Mouse (Mus musculus): Measurements from ENCODE around the gene Snx32. TPM values are rescaled to one million over a fixed set of nuclear protein-coding genes. Genes with fewer than 3 reads are reported as not detected.

The Snx32 gene
- polyA plus RNA-seq, 1 experiment from 2014 or later, result 36.0 TPM

DNA sequence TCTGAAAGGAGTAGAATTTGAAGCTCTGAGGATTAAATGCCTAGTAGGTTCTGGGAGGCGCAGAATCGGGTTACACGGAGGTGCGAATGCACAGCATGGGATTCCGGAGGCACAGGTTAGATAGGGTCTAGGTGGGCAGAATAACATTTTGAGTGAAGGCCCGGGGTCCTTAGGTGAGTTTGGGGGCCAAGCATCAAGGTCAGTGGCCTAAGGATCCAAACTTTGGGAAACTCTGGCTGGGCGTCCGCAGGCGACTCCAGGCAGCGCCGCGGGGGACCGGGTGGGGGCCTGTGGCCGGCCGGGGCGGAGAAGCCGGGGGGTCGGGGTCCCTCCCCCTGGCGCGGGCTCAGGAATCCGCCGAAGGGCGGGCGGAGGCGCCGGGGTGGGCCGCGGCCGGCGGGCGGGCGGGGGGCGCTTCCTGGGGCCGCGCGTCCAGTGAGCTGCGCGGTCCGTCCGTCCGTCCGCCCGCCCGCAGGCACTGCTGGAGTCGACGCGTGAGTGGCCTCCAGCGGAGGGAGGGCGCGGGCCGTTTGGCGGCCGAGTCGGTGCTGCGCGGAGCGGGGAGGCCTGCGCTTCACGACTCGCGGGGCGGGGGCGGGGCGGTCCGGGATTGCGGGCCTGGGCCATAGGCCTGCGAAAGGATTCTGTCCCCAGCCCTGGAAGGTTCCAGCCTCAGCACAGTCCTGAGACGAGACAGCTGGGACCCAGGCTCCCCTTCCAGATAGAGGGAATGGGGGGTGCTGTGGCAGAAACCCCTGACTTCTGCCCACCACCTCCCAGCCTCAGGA is 35.9 kb downstream of the Snx32 start:
- peak overlapping the region; percentile 97 for H3K4me2 ChIP-seq (replicated peaks)
- peak overlapping the region; percentile 92 for H3K9ac ChIP-seq (replicated peaks)
- peak overlapping the region; percentile 63 for H3K4me3 ChIP-seq
- no peaks in the 10 kb centered on the region for H3K9me3 ChIP-seq
- H3K27ac ChIP-seq (replicated peaks), result peak overlapping the region; percentile 71
- WGBS, result under 1% methylated on average over 61 of the region's 68 CpGs
- peaks cover 25% of the 10 kb centered on the region for H3K4me1 ChIP-seq
- ATAC-seq (ENCODE audit: low FRiP score, low read depth), result peak; percentile 71
- peaks cover 7% of the 10 kb centered on the region; the same call in 1 of the 2 replicates for H3K36me3 ChIP-seq
- H3K27me3 ChIP-seq, result no peaks in the 10 kb centered on the region

DNA sequence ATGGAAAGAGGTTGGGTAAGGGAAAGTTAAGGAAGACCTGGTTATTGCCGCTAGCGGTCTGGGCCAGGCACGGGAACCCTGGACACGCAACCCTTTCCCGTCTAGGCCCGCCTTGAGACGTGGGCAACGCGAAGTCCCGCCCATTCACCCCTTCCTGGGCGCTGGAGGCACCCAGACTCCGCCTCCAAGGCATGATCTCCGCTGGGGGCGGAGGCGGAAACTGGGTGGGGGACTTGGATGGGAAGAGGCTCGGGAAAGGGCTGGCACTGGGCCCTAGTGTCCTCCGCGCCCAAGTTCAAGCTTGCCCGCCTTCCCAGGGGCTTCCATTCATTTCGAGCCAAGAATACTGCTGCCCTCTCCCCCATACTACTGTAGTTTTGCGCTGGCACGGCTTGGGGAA is 36.6 kb downstream of the Snx32 start, which contains the start of gene Efemp2:
TSS of gene Efemp2 (plus strand) at position 235 of the 400 bp plus-strand sequence.
- Histone ChIP-seq H3K27me3 (no peaks in the 10 kb centered on the region), H3K4me2 (replicated peaks) (peak within 1 kb of the TSS; percentile 97), H3K4me1 (peaks cover 25% of the 10 kb centered on the region), H3K4me3 (peak within 1 kb of the TSS; percentile 63), H3K9ac (replicated peaks) (peak within 1 kb of the TSS; percentile 92), H3K27ac (replicated peaks) (peak within 1 kb of the TSS; percentile 71), H3K36me3 (peaks cover 6% of the 10 kb centered on the region; the same call in 1 of the 2 replicates), H3K9me3 (no peaks in the 10 kb centered on the region)
- peak; percentile 59 for ATAC-seq (ENCODE audit: low FRiP score, low read depth)
- WGBS, result under 1% methylated on average over 22 of the region's 22 CpGs

DNA sequence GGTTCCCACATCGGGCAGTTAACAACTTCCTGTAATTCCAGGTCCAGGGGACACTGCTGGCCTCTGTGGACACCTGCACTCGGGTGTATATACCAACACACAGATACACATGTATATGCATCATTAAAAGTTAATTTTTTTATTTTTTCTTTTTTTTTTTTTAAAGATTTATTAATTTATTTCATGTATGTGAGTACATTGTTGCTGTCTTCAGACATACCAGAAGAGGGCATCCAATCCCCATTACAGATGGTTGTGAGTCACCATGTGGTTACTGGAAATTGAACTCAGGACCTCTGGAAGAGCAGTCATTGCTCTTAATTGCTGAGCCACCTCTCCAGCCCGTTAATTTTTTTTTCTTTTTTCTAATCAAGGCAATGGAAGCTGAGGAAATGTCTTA is 37.5 kb downstream of the Snx32 start:
- H3K4me3 ChIP-seq, result no peak overlapping the region
- H3K9me3 ChIP-seq, result no peaks in the 10 kb centered on the region
- no peaks in the 10 kb centered on the region for H3K27me3 ChIP-seq
- no peak overlapping the region for H3K27ac ChIP-seq (replicated peaks)
- H3K9ac ChIP-seq (replicated peaks), result no peak overlapping the region
- H3K36me3 ChIP-seq, result peaks cover 3% of the 10 kb centered on the region; the same call in 1 of the 2 replicates
- 82% methylated on average over 3 of the region's 3 CpGs for WGBS
- ATAC-seq (ENCODE audit: low FRiP score, low read depth), result no peak
- peaks cover 25% of the 10 kb centered on the region for H3K4me1 ChIP-seq
- no peak overlapping the region for H3K4me2 ChIP-seq (replicated peaks)

DNA sequence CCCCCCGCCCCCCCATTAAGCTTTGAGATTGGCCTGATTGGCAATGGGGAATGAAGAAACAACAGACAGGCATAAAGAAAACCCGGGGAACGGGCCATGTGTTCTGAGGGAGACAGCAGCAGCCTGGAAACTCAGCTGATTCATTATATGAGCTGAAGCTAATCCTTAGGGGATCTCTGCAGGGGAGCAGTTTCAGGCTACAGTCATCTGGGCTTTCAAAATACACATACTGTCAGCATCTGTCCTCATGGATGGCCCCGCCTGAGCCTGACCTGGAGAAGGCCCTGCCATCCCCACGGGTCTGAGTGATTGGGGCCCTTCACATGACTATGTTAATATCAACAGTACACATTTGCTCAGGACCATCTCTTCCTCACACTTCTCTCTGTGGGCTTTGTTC is 38.5 kb downstream of the Snx32 start:
- Histone ChIP-seq H3K4me1 (peaks cover 25% of the 10 kb centered on the region), H3K9me3 (no peaks in the 10 kb centered on the region), H3K27ac (replicated peaks) (no peak overlapping the region; the same call in 1 of the 2 replicates), H3K4me3 (no peak overlapping the region), H3K36me3 (peaks cover 10% of the 10 kb centered on the region), H3K9ac (replicated peaks) (no peak overlapping the region), H3K4me2 (replicated peaks) (no peak overlapping the region), H3K27me3 (no peaks in the 10 kb centered on the region)
- WGBS, result 49% methylated on average over 5 of the region's 5 CpGs
- ATAC-seq (ENCODE audit: low FRiP score, low read depth), result no peak

DNA sequence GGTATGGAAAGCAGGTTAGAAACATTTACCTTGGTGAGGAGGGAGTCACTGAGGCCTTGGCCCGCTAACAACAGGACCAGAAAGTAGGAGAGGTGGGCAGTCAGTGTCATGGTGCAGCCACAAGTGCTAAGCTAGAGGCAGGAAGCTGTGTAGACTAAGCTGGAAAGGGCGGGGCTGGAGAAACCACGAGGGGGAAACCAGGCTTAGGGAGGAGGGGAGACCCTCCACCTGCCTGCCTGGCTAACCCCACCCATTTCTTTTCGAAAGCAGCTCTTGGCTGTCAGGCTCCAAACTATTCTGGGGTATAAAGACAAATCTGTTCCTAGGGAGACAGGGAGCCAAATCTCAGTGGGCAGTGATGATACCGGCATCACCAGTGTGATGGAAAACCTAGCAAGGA is 42.0 kb downstream of the Snx32 start, which contains the start of gene Ctsw:
TSS of gene Ctsw (minus strand) at position 134 of the 400 bp plus-strand sequence.
- 59% methylated on average over 5 of the region's 5 CpGs for WGBS
- Histone ChIP-seq H3K4me1 (peaks cover 10% of the 10 kb centered on the region), H3K4me2 (replicated peaks) (no peak within 1 kb of the TSS), H3K36me3 (peaks cover 35% of the 10 kb centered on the region), H3K27ac (replicated peaks) (no peak within 1 kb of the TSS), H3K9ac (replicated peaks) (no peak within 1 kb of the TSS), H3K4me3 (no peak within 1 kb of the TSS), H3K9me3 (no peaks in the 10 kb centered on the region), H3K27me3 (no peaks in the 10 kb centered on the region)
- no peak for ATAC-seq (ENCODE audit: low FRiP score, low read depth)

DNA sequence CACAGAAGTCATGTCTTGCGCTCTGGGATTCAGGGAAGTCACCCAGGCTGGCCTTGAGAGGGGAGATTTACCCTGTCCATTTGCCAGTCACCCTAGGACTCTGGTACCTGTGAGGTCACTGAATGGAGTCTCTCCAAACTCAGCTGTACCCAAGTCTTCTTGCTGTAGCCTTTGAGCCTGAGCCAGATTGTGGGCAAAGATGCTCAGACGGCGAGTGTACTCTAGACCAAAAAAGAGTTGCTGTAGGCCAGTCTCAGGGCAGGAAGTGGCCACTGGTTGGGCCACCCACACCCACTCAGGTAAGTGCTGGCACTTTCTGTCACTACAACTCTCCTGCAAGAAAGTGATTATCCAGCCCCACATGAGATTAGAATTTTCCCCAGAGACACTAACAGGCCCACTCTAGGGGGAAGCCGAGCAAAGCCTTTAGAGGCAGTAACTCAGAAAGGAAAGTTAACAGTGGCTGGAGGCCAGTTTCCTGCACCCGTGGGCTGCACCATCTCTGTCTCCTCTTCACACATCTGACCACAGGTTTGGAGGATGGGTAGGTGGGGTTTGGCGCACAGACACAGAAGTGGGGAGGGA is 43.3 kb downstream of the Snx32 start:
- Histone ChIP-seq H3K4me2 (replicated peaks) (no peak overlapping the region), H3K36me3 (peaks cover 46% of the 10 kb centered on the region), H3K4me3 (no peak overlapping the region), H3K27me3 (no peaks in the 10 kb centered on the region), H3K9me3 (no peaks in the 10 kb centered on the region), H3K27ac (replicated peaks) (no peak overlapping the region), H3K9ac (replicated peaks) (no peak overlapping the region), H3K4me1 (peaks cover 10% of the 10 kb centered on the region)
- ATAC-seq (ENCODE audit: low FRiP score, low read depth), result no peak
- WGBS, result 93% methylated on average over 6 of the region's 6 CpGs

DNA sequence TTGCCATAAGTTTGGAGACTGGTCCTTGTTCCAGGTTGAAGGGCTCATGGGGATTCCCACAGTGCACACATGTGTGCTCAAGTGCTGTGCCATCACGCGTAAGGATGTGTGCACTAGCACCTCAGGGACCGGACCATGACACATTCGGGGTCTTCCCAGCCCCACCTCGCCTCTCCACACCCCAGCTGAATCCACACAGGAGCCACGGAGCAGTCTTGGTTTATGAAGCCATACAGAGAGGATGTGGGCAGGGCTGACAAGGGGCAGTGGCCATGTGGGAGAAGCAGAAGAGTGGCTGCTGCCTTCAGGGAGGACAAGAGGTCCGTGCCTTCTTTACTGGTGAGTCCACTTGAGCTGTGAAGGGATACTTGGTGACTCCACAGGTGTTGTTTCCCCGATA is 45.3 kb downstream of the Snx32 start:
- 93% methylated on average over 8 of the region's 8 CpGs for WGBS
- no peak for ATAC-seq (ENCODE audit: low FRiP score, low read depth)
- H3K36me3 ChIP-seq, result peaks cover 46% of the 10 kb centered on the region
- no peak overlapping the region for H3K27ac ChIP-seq (replicated peaks)
- H3K4me1 ChIP-seq, result peaks cover 22% of the 10 kb centered on the region
- H3K4me2 ChIP-seq (replicated peaks), result no peak overlapping the region
- no peak overlapping the region for H3K9ac ChIP-seq (replicated peaks)
- H3K9me3 ChIP-seq, result no peaks in the 10 kb centered on the region
- no peak overlapping the region for H3K4me3 ChIP-seq
- H3K27me3 ChIP-seq, result no peaks in the 10 kb centered on the region

DNA sequence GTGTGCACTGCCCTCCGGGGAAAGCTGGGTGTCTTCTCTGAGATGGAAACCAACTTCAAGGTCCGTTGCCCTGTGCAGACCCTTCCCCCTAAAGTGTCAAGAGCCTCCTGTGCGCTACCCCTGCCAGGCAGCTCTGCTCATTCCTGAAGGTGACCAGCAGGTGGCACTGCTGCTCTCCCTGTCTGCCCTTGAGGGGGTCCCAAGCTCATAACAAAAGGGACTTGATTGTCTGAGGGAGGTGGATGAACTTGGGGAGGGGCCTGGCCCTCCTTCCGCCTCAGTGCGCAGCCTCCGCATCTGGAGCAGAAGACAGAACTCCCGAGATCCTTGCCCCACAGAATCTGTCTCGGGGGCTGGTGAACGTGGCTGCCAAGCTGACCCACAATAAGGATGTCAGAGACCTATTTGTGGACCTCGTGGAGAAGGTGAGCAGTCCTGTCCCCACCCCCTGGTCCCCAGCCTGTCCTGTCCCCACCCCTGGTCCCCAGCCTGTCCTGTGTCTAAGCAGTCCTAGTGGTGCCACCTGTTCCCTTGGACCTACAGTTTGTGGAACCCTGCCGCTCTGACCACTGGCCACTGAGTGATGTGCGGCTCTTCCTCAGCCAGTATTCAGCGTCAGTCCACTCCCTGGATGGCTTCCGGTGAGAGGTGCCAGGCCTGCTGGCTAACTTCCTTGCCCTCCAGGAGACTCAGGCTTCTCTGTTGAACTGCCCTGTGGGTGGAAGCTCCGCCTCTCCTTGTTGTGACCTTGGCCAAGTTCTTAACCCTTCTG is 46.4 kb downstream of the Snx32 start:
- ATAC-seq (ENCODE audit: low FRiP score, low read depth), result peak; percentile 69
- WGBS, result 46% methylated on average over 15 of the region's 15 CpGs
- Histone ChIP-seq H3K27me3 (peaks cover 5% of the 10 kb centered on the region), H3K9ac (replicated peaks) (peak overlapping the region; percentile 52; the same call in 1 of the 2 replicates), H3K9me3 (no peaks in the 10 kb centered on the region), H3K4me3 (peak overlapping the region; percentile 30), H3K4me2 (replicated peaks) (peak overlapping the region; percentile 46), H3K4me1 (peaks cover 26% of the 10 kb centered on the region), H3K36me3 (peaks cover 46% of the 10 kb centered on the region), H3K27ac (replicated peaks) (peak overlapping the region; percentile 21; the same call in 1 of the 2 replicates)

DNA sequence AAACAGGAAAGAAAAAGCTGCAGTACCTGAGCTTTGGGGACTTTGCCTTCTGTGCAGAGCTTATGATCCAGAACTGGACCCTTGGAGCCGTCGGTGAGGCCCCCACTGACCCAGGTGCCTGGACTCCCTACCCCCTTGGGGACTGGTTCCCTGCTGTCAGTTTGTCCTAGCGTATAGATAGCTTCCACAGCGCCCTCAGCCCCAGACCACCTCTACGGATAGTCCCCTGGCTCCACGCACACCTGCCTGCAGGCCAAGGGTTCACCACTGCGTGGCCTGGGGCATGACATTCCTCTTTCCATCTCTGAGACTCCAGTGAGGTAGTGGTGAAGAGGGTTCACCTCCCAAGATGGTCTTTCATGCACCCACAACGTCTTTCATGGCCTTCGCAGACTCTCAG is 47.1 kb downstream of the Snx32 start:
- WGBS, result 91% methylated on average over 9 of the region's 9 CpGs
- Histone ChIP-seq H3K27ac (replicated peaks) (no peak overlapping the region), H3K36me3 (peaks cover 46% of the 10 kb centered on the region), H3K27me3 (peaks cover 13% of the 10 kb centered on the region), H3K4me3 (no peak overlapping the region), H3K9ac (replicated peaks) (no peak overlapping the region), H3K9me3 (no peaks in the 10 kb centered on the region), H3K4me2 (replicated peaks) (no peak overlapping the region), H3K4me1 (peaks cover 28% of the 10 kb centered on the region)
- no peak for ATAC-seq (ENCODE audit: low FRiP score, low read depth)

DNA sequence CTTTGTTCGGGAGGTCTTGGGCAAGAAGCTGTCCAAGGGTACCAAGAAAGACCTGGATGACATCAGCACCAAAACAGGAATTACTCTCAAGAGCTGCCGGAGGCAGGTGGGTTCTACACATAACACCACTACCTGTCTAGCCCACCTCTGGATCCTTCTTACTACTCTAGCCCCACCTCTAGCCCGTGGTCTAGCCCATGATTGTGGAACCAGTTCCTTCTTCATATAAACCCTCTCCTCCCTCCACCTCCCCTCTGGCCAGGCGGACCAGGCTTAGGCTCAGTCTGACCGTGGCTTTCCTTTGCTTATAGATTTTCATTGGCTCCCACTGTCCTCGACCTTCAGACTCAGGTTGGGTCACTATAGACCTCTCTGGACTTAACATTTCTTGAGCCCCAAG is 48.9 kb downstream of the Snx32 start:
- Histone ChIP-seq H3K4me2 (replicated peaks) (peak overlapping the region; percentile 98), H3K36me3 (peaks cover 31% of the 10 kb centered on the region), H3K27me3 (peaks cover 15% of the 10 kb centered on the region), H3K9me3 (no peaks in the 10 kb centered on the region), H3K9ac (replicated peaks) (peak overlapping the region; percentile 82; the same call in 1 of the 2 replicates), H3K27ac (replicated peaks) (no peak overlapping the region), H3K4me1 (peaks cover 37% of the 10 kb centered on the region), H3K4me3 (peak overlapping the region; percentile 81)
- WGBS, result 88% methylated on average over 6 of the region's 6 CpGs
- no peak for ATAC-seq (ENCODE audit: low FRiP score, low read depth)

DNA sequence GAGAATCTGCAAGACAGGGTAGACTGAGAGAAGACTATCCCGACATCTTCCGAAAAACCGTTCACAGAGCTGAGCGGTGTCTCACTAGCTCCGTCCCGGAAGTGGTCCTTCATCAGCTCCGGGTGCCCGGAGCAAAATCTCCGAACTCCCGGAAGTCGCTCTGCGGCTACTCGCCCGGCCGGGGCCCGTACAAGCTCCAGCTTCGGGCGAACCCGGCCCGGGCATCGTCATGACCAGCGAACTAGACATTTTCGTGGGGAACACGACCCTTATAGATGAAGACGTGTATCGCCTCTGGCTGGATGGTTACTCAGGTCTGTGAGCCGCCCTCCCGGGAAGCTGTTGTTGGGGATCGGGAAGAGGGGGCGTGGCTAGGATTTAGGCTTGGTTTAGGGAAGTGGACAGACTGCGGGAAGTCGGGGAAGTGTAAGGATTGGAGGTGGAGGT is 49.9 kb downstream of the Snx32 start, which contains the start of gene Fibp:
TSS of gene Fibp (plus strand) at position 151 of the 447 bp plus-strand sequence.
- H3K9ac ChIP-seq (replicated peaks), result peak within 1 kb of the TSS; percentile 82
- ATAC-seq (ENCODE audit: low FRiP score, low read depth), result peak; percentile 57
- H3K27me3 ChIP-seq, result peaks cover 15% of the 10 kb centered on the region
- no peaks in the 10 kb centered on the region for H3K9me3 ChIP-seq
- peak within 1 kb of the TSS; percentile 98 for H3K4me2 ChIP-seq (replicated peaks)
- under 1% methylated on average over 32 of the region's 32 CpGs for WGBS
- peak within 1 kb of the TSS; percentile 81 for H3K4me3 ChIP-seq
- H3K36me3 ChIP-seq, result peaks cover 22% of the 10 kb centered on the region
- H3K27ac ChIP-seq (replicated peaks), result peak within 1 kb of the TSS; percentile 73
- peaks cover 47% of the 10 kb centered on the region for H3K4me1 ChIP-seq

Measured in midbrain, embryonic 12.5 days (tissue).